Mouse (Mus musculus): ENCODE data around the gene Rap1gap.

Rap1gap gene

DNA sequence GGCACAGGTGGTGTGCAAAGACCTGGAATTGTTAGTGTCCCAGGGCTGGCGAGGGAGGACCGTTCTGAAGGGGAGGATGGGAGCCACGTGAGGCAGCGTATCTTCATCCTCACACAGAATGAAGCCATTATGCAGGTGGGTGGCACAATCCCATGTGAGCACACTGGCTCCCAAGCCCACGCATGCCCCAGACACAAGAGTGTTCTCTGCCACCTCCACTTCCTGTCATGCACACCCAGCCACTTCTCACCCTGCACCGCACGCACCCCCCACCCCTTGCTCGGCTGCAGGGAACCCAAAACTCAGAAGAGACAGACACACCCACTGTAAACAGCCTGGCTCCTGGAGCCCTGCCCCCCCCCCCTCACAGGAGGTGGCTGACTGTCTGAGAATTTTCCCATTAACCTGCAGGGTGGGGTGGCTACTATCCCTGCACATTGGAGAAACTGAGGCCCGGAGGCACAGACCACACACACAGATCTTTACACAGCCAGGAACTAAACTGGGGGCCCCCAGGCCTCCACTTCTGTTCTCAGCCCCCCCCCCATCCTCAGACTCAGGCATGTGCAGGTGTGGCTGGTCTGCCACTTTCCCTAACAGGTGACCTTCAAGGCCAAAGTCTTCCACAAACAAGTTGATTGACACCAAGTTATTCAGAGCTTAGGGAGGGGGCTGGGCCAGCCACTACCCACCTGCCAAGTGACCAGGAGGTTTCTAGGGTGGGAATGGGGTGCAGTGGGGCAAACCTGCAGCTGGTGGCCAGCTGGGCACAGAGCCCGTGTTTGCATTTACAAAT is 27.8 kb downstream of the Rap1gap start:
- no peak for DNase-seq (ENCODE audit: low spot score)

DNA sequence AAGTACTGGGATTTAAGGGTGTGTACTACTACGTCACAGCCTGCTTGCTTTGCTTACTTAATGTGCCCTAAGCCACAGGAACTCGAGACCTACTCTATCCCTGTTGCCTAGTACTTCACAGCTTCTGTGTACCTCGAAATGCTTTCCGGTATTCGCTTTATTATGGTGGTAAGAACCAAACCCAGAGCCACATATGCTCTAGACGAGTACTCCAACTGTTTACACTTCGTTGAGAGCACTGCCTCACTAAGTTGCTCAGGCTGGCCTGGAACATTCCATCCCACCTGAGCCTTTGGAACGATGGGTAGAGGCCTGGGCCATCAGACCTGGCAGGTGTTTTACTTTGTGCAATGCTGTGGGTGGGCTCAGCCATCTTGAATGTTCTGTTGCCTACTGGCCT is 30.8 kb downstream of the Rap1gap start:
- DNase-seq (ENCODE audit: low spot score) = no peak

DNA sequence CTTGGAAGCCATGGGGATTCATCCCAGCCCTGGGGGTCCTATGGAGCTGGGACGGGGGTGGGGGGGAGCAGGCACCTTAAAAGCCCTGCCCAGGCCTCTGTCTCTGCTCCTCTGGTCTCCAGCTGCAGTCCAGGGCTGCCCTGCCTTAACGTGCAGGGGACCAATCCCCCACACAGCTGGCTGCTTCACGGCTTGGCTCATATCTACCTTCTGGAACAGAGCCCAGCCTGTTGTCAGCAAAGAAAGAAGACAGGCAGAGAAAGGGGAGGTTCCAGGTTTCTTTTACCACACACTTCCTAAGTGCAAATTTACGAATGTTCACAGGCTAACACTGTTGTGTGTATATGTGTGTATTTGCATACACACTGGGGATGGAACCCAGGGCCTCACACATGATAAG is 31.4 kb downstream of the Rap1gap start:
- no peak for DNase-seq (ENCODE audit: low spot score)

DNA sequence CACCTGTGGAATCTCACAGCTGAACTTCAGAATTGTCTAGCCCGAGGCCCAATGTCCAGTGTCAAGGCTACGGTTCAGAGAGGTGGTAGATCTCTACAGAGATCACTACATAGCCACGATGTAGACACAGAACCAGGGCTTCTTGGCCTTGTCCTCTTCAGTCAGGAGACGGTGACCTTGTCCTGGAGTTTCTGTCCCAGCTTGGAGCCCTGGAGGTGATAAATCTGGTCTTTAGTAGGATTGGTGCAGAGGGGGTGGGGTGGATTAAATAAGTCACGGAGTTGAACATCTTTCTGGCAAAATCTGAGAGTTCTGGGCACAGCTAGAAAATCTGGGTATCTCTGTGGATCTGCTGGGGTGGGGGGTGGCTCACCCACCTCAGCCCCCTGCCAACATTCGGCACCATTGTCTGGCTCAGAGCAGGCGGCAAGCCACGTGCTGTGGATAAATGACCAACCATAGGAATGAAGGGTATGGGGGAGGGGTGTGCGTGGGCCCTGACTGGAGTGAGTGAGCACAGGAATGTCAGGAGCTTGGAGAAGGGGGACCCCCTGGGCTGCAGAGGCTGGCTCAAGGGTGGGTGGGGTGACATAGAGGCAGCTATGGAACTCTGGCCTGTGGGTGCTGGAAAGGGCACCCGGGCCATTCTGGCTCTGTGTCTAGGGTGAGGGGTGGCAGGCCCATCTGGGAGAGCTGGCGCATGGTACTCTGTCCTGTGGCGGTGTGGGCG is 32.8 kb downstream of the Rap1gap start:
- DNase-seq (ENCODE audit: low spot score) = no peak

DNA sequence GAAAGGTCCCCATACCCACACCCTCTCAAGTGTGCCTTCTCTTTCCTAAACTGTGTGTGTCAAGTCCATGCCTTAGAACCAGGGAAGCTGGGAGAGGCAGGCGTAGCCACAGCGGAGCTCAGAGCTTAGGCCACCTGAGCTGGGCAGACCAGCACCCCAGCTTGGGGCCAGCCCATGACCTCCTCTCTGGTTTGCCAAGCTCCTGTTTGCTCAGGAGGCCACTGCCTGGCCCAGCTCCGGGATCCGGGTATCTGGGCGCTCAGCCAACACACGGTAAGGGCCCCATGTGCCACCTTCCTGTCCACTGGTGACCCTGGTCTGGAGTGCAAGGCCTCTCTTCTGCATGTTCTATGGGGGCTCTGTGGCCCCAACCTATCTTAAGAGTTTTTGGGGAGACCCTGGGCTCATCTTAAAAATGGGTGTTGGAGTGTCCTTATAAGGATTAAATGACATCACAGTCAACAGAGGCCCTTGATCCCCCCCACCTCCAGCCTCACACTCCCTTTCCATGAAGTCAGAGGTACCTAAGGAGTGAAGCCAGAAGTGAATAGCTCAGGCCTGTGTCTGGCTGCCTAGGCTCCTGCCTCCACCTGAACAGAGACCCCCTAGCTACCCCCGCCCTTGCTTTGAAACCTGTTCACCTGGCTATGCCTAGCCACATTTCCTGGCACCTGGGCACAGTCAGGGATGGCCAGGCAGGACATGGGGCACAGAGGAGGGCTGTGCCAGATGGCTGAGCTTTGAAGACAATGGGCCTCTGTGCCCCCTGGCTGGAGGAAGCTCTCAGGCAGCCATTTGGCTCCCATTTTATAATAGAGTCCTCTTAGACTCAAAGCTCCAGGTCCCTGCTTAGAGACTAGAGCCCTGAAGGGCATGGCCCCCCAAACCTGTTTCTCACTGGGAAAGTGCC is 33.8 kb downstream of the Rap1gap start:
- DNase-seq (ENCODE audit: low spot score) = no peak

DNA sequence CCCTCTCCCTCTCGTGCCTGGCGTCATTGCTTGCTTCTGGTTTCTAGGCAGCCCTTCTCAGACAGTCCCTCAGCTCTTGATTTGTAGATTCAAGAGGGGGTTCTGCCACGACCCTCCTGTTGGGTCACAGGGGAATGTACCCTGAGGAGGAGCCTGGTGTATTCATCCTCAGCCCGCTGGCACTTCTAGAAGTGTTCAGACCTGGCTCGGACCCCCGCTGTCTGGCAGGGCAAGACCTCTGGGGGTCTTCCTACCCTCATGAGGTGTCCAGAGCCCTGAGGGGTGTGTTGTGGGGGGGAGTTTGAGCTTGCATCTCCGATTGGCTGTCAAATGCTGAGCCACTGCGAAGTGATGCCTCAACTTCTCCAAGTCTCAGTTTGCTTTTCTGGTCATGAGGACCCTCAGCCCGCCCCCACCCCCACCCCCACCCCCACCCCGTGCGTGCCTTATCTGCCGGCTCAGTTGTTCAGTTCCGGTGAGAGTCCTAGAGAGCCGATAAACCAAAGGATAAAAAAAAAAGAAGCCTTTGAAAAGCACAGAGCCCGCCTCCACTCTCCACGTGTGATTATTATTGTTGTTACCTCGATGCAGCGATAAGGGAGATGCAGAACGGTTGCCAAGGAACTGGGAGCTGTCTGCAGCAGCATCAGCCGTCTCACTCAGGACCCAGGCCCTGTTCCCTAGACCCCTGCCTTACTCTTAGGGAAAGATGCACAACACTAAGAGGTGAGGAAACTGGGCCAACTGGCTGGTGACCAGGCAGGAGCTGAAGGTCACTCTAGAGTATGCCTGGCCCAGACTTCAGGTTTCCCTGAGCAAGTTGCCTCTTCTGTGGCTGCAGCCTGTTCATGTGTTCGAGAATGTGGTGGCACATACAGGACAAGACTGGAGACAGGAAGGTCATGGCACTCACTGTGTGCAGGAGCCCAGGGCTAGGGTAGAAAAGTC is 35.0 kb downstream of the Rap1gap start:
- DNase-seq (ENCODE audit: low spot score) = no peak

DNA sequence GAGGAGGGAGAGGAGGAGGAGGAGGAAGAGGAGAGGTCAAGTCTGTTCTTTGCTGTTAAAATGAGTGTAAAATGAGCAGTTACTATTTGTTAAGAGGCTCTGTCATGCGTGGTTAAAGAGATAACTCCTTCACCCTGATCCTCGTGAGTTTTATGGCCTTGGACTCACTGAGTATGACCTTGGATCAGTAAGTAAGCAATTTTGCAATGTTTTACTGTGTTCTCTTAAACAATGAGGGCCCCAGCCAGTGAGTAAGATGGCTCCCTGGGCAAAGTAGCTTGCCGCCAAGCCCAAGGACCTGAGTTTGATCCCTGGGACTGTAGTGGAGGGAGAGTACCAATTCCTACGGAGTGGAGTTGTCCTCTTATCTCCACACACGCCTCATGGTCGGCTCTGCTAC is 36.4 kb downstream of the Rap1gap start:
- DNase-seq (ENCODE audit: low spot score) = no peak

DNA sequence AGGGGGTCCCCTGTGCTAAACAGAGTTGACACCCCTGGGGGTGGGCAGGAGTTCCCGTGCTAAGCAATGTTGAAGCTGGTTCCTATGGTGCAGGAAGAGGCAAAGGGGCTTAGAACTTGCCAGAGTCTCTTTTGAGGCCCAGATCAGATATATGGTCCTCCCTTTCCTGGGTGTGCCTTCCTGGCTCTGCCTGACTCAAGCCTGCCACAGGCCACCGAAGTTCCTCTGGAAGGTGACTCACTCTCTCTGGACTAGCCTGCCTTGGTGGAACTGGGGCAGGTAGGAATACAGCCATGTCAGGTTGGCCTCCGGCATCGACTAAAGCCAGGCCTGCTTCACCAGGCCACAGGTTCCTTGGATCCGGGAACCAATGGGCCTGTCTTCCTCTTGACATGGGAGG is 38.6 kb downstream of the Rap1gap start:
- no peak for DNase-seq (ENCODE audit: low spot score)

DNA sequence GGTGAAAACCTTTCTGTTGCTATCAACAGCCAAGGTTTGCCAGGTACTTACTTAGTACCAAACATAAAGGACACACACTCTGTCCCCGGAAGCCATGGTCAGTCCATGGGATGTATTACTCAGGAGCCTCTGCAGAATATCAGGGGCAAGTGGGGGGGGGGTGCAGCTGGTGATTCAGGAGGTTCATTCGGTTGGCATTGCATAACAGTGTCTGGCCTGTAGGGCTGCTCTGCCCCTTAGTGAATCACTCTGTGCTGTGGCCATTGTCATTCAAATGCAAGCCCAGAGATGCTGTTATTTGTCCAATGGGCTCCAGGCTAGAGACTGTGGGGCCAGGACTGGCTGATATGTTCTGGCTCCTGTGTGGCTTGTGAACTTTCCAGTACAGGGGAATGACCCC is 40.0 kb downstream of the Rap1gap start:
- no peak for DNase-seq (ENCODE audit: low spot score)

DNA sequence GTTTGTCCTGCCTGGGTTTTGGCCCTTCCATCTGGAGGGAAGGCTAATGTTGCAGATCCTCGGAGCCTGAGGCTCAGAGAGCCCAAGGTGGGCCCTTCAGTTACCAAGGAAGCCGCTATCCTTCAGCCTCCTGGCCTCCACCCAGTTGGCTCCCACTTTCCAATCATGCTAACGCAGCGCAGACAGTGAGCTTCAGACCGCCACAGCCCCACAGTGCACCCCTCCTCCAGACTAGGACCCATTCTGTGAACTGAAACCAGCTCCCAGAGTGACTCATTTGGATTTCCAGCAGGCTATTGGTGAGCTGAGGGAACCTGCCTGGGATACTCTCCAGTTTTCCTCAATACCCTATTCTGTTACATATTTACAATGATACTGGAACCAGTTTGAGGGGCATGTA is 40.9 kb downstream of the Rap1gap start:
- DNase-seq (ENCODE audit: low spot score) = no peak

DNA sequence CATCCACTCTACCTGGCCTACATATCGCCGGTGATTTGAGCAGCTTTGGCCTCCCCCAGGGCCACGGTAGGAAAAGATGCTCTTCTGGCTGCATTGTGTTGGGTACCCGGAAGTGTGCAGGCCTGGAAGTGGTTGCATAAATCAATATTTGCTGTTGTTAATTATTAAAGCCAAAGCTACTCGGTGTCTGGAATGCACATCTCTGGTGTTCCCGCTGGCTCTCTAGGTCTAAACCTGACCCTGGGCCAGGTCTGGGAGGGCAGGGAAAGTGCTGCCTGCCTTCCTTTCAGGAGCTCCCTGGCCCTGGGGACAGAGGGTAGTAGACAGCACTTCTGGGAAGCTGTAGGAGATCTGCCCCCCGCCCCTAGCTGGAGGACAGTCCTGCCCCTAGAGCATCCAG is 42.0 kb downstream of the Rap1gap start:
- DNase-seq (ENCODE audit: low spot score) = no peak

DNA sequence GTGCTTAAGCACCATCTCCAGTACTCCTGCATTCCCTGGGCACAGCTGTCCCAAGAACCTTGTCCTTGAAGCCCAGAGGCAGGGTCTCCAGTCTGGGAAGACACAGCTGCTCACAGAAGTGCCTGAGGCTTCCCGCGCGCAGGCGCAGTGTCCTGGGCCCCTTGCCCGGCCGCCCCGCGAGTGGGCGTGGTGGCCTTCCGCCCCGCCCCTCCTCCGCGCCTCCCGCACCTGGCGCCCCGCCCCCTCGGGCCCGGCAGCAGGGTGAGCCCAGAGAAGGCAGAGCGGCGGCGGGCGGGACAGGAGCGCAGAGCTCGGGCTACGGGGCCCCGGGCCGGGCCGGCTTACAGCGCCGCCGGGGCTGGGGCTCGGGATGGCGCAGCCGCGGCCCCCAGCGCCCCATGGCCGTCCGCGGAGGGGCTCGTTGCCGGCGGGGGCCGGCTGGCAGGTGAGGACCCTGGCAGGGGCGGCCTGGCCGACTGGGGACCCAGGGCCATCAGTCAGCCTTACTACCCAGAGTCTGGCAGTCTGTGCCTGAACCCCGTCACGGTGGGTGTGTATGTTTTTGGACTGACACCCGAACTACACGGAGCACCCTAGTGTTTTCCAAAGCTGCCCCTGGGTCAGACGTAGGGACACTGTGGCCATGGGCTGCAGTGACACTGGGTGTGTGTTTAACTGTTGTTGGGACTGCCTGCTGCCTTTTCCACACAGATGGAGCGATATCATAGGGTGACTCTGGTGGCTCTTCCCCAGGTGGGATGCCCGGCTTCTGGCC is 42.9 kb downstream of the Rap1gap start:
- peak; percentile 50 for DNase-seq (ENCODE audit: low spot score)

DNA sequence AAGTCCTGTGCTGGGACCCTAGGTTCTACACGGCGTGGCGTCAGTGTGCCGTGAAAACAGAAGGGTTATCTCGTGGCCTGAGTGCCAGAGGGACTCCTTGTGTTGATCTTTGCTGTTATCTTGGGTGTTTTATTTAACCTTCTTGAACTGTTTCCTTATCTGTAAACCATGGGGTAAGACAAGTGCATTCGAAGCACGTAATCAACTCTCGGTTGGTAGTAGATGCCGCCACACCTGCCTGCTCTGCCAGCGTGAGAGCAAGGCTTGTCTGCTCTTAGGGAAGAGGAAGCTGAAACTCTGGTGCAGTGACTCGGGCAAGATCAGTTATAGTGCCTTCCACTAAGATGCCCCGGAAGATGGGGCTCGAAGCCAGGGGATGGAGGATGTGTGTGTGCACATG is 48.4 kb downstream of the Rap1gap start:
- no peak for DNase-seq (ENCODE audit: low spot score)

DNA sequence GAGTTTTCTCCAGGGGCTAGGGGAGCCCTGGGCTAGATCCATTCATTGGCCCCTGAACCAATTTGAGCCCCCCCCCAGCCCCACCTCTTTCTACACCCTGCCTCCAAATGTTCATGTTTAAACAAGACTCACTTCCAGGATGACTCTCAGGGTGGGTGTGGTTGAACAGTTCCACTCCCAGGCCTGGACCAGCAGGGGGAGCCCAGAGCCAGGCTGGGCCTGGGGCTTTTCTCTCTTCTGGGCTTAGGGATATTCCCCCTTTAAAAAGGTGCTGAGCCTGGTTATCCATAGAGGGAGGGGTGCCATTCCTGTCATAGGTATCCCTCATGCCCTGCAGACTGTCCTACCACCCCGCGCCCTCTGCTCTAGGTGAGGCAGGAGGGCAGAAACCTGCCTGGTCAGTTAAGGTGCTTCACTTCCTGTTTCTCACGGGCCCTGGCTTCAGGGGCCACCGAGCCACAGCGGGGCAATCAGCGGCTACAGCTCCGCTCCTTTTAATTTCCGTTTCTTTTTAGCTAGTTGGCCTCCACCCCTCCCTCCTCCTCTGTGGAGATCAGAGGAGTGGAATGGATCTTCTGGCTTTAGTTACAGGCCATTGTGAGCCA is 49.6 kb downstream of the Rap1gap start:
- DNase-seq (ENCODE audit: low spot score) = no peak

DNA sequence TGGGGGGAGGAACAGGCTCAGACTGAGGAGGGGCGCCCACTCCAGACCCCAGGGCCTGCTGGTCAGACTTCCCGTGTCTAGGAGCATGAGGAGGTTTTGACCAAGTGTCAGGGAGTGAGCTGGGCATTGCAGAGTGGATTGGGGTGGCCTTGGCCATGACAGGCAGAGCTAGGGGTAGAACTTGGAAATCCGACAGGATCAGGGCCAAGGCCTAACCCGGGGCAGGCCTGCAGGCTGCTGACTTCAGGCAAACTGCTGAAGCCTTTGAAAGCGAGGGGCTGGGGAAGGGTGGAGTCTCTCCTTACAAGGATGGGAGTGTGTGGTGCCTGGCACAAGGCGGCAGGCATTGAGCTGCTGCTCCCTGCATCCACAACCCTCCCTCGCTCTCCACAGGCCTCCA is 52.5 kb downstream of the Rap1gap start:
- no peak for DNase-seq (ENCODE audit: low spot score)

DNA sequence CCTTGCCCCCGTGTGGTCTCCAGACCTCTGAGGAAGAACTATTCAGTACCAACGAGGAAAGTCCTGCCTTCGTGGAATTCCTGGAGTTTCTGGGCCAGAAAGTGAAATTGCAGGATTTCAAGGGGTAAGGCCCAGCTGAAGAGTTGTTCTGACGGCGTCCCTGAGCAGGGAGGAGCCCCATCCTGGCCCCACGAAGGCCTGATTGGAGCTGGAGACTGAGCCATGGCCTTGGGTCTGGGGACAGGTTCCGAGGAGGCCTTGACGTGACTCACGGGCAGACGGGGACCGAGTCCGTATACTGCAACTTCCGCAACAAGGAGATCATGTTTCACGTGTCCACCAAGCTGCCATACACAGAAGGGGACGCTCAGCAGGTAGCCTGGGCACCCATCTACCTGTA is 53.1 kb downstream of the Rap1gap start:
- no peak for DNase-seq (ENCODE audit: low spot score)

DNA sequence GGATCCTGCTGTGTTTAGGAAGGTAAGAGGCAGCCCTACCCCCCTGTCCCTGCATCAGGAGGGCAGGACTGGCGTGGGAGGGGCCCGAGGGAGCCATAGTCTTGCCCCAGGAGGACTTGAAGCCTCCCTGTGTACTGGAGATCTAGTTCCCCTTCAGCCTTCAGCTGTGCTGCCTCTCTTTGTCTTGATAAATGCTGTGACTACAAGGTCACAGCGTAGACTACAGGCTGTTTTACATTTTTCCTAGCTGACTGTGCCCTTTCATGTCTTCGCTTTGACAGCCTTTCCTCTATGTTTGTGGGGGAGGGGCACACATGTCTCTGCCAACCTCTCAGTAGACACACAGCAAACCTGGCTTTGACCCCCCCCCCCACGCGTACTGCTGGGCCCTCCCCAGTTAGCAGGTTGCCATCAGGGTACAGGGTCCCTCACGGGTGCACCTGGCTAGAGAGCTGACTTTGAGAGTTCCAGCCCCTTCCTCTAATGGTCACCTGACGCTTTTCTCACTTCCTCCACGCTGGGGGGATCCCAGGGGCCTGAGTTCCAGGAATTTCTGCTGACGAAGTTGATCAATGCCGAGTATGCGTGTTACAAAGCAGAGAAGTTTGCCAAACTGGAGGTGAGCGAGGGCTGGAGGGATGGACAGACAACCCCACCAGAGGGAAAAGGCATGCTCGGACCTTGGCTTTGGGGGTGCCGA is 55.0 kb downstream of the Rap1gap start:
- DNase-seq (ENCODE audit: low spot score) = no peak

DNA sequence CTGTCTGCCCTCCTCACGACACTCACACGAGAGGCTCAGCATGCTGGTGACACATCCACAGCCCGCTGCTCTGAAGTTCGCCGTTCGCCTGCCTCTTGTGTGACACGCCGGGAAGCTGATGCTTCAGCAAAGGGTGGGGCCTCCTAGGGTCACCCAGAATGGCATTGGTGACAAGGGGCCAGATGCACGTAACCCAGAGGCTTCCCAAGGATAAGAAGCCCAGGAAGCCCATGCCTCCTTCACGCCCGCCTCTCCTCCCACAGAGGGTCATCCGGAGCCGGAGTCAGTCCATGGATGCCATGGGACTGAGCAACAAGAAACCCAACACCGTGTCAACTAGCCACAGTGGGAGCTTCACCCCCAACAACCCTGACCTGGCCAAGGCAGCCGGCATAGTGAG is 57.0 kb downstream of the Rap1gap start:
- DNase-seq (ENCODE audit: low spot score) = no peak

DNA sequence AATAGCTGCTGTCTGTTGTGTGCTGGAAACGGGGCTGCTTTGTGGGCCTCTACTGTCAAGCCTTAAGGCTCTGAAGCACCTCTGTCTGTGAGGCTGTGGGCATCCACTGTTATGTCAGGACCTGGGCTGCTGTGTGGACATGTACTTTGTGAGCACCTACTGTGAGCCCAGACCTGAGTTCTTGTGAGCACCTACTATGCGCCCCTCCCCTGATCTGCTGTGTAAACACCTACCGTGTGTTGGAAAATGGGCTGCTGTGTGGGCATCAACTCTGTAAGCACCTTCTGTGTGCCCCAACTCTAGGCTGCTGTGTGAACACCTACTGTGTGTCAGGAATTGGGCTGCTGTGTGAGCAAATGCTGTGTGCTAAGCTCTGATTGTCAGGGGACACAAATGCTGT is 57.7 kb downstream of the Rap1gap start:
- no peak for DNase-seq (ENCODE audit: low spot score)

All from spleen, adult 12 weeks (tissue).